Mouse (Mus musculus) testis, adult 2 months (tissue): ENCODE measurements around the gene Esrrb.

ENCODE experiments used
- CTCF ChIP-seq: fragments of 200-500 bp; IDR thresholded peaks from 2 replicates; pipeline ENCODE4 v1.5.1; 2012; ENCODE audit warnings: low read depth, mild to moderate bottlenecking, inconsistent platforms, low read length, moderate library complexity; ENCODE audit not compliant: control insufficient read depth, insufficient read depth, insufficient replicate concordance
- POLR2A ChIP-seq: fragments of 200-500 bp; IDR thresholded peaks from 2 replicates; pipeline ENCODE4 v1.6.1; 2012; ENCODE audit warnings: low read depth, mild to moderate bottlenecking, inconsistent platforms, low read length, moderate library complexity; ENCODE audit not compliant: control insufficient read depth

DNA sequence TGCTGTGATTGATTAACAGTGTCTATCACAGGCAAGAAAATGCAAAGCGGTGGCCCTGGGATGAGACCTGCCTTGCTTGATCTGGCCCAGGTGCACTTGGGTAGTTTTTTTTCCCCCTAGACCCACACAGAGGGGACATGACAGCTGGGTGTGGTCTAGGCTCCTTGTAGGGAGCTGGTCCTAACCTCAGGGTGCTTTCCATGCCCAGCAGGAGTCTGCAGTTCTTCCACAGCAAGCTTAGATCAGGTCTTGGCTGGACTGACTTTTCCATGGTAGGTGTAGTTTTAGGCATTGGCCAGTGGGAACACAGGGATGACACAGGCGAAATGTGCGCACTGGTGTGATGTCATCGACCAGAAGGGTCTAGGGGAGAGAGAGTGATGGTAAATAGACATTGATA is 136.2 kb downstream of the Esrrb start:
- no peak for TF ChIP-seq POLR2A
- no peak for TF ChIP-seq CTCF
